Mouse (Mus musculus) spleen, adult 2 months (tissue): ENCODE data around the gene Carf. TPM values are rescaled to one million over a fixed set of nuclear protein-coding genes. Genes with fewer than 3 reads are reported as not detected.

Experiments
- DNase-seq, 2 experiments: peaks; one replicate each; pipeline versions ENCODE4 v3.0.0 to v3.0.0-alpha.2; 2012 to 2021; ENCODE audit warnings: low spot score in 2 of 2, low read depth in 1 of 2
- H3K27ac ChIP-seq: fragments of 200-500 bp; 2 replicates; pipeline ENCODE4 v1.5.1; 2012; ENCODE audit warnings: low read length, inconsistent platforms; ENCODE audit not compliant: insufficient read depth
- H3K27me3 ChIP-seq: fragments of 200-500 bp; 2 replicates; pipeline ENCODE4 v1.6.1; 2012; ENCODE audit warnings: mild to moderate bottlenecking, moderate library complexity, low read length, inconsistent platforms; ENCODE audit not compliant: control insufficient read depth, insufficient read depth
- H3K36me3 ChIP-seq: fragments of 200-500 bp; 2 replicates; pipeline ENCODE4 v1.6.1; 2012; ENCODE audit warnings: mild to moderate bottlenecking, low read length, inconsistent platforms; ENCODE audit not compliant: control insufficient read depth, insufficient read depth
- H3K4me1 ChIP-seq: fragments of 200-500 bp; 2 replicates; pipeline ENCODE4 v1.6.1; 2011; ENCODE audit warnings: inconsistent platforms; ENCODE audit not compliant: control insufficient read depth, insufficient read depth, insufficient read length
- H3K4me3 ChIP-seq: fragments of 200-500 bp; 2 replicates; pipeline ENCODE4 v1.5.1; 2011; ENCODE audit warnings: mild to moderate bottlenecking, inconsistent platforms; ENCODE audit not compliant: insufficient read depth, insufficient read length; ENCODE audit errors: extremely low read depth
- CTCF ChIP-seq: fragments of 200-500 bp; IDR thresholded peaks from 2 replicates; pipeline ENCODE4 v1.5.1; 2011; ENCODE audit warnings: mild to moderate bottlenecking, inconsistent platforms; ENCODE audit not compliant: insufficient read depth, insufficient read length, insufficient replicate concordance; ENCODE audit errors: extremely low read depth
- POLR2A ChIP-seq: fragments of 200-500 bp; IDR thresholded peaks from 2 replicates; pipeline ENCODE4 v1.6.1; 2011; ENCODE audit warnings: low read depth, low read length, inconsistent platforms
- WGBS: fragments of 180-500 bp; shearing (Covaris S2); methylation state at CpG from one replicate; pipeline ENCODE4 v1.1.7; 2018; 5-methylcytosine and 5-hydroxymethylcytosine counted together
- polyA plus RNA-seq: library from polyadenylated mRNA; depleted of rRNA; stranded (reverse); fragments of >200 nt; gene quantifications from 2 replicates; pipeline ENCODE4 v1.2.3, GENCODE M21; 2012

Gene Carf
- polyA plus RNA-seq, 1 experiment: 1.3 TPM

- Histone ChIP-seq H3K4me1 (no peaks in the 10 kb centered on the region), H3K27ac (no peak overlapping the region), H3K27me3 (no peaks in the 10 kb centered on the region), H3K4me3 (peak overlapping the region; percentile 79), H3K36me3 (0 out of 2 replicates have a peak, but pooled peaks cover 1% of the 10 kb centered on the region)
- WGBS: 4% methylated on average over 13 of the region's 13 CpGs
- no peak for DNase-seq
- TF ChIP-seq POLR2A (no peak), CTCF (no peak)
Observed at GRCm38 (mm10) chr1:60096572-60097276, 1.3 kb upstream of the Carf start.

DNA sequence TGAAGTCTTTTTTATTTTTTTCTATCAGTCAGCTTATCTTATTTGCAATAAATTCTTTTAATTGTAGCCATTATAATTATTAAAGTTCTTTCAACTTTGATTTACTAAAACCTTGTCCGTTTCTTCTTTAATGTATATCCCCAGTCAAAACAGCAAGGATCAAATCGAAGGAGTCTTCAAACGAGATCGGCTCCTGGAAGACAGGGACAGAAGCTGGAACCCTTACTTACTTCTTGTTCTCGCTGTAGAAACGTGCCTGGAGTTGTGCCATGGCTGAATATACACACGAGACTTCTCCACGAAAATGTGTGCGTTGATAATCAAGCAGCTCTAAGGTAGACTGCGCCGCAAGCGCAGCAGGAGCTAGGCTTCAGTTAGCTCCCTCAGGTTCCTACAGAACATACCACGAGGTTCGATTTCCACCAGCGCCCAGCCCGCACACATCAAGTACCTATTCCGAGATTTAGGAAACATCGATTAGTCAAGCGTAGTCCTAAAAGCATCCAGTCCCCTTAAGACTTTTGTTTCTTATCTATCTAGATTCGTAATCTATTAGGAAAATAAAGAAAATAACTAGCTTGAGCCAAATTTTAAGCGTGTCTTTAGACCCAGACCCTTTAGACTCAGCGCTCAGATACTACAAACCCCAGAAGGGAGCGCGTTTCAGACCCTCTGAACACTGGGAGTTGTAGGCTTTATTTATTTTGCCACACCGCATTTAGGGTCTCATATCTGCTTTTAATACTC lies 597 bp upstream of the Carf start:
- TF ChIP-seq CTCF (no peak), POLR2A (peak; percentile 30; the same call in 1 of the 2 replicates)
- no peaks in the 10 kb centered on the region for H3K27me3 ChIP-seq
- WGBS: under 1% methylated on average over 25 of the region's 25 CpGs
- H3K4me3 ChIP-seq: peak overlapping the region; percentile 79
- peak; percentile 62 to 77 for DNase-seq
- no peaks in the 10 kb centered on the region for H3K4me1 ChIP-seq
- peak overlapping the region; percentile 72 for H3K27ac ChIP-seq
- 0 out of 2 replicates have a peak, but pooled peaks cover 1% of the 10 kb centered on the region for H3K36me3 ChIP-seq

DNA sequence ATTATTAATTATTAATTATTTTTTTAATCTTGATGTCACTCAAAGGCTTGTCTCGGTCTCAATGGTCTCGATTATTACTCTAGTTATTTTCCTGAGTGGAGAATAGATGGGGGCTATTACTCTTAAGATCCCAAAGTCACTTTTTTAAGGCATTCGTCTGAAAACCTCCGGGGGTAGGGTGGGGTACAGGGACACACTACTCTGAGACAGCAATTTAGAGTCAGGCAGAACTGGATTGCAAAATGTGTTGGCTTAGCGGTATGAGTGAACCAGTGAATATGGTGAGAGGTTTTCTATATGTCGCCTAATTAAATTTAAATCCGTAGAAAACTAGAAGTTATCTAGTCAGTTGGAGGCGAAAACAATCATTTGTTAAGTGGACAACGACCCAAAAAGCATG lies 792 bp downstream of the Carf start:
- Histone ChIP-seq H3K4me1 (no peaks in the 10 kb centered on the region), H3K27ac (no peak overlapping the region), H3K4me3 (peak overlapping the region; percentile 79), H3K27me3 (no peaks in the 10 kb centered on the region), H3K36me3 (no peaks in the 10 kb centered on the region)
- no peak for DNase-seq
- 17% methylated on average over 9 of the region's 9 CpGs for WGBS
- no peak for TF ChIP-seq CTCF
- no peak for TF ChIP-seq POLR2A

DNA sequence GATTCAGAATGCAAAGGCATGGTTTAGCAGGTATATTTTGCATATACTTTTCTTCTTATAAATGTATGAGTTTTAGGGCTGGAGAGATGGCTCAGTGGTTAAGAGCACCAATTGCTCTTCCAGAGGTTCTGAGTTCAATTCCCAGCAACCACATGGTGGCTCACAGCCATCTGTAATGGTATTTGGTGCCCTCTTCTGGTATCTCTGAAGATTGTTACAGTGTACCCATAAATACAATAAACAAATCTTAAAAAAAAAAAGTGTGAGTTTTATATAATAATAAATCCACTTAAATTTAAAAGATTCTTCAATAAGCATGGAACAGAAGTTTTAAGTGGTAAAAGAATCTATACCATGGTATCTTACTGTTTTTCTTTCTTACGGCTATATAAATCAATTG lies 6.5 kb downstream of the Carf start:
- Histone ChIP-seq H3K27ac (no peak overlapping the region), H3K27me3 (no peaks in the 10 kb centered on the region), H3K36me3 (no peaks in the 10 kb centered on the region; the same call in 1 of the 2 replicates), H3K4me1 (no peaks in the 10 kb centered on the region), H3K4me3 (no peak overlapping the region)
- TF ChIP-seq CTCF (no peak), POLR2A (no peak)
- DNase-seq: no peak
- WGBS: 93% methylated on average over 1 of the region's 1 CpGs

DNA sequence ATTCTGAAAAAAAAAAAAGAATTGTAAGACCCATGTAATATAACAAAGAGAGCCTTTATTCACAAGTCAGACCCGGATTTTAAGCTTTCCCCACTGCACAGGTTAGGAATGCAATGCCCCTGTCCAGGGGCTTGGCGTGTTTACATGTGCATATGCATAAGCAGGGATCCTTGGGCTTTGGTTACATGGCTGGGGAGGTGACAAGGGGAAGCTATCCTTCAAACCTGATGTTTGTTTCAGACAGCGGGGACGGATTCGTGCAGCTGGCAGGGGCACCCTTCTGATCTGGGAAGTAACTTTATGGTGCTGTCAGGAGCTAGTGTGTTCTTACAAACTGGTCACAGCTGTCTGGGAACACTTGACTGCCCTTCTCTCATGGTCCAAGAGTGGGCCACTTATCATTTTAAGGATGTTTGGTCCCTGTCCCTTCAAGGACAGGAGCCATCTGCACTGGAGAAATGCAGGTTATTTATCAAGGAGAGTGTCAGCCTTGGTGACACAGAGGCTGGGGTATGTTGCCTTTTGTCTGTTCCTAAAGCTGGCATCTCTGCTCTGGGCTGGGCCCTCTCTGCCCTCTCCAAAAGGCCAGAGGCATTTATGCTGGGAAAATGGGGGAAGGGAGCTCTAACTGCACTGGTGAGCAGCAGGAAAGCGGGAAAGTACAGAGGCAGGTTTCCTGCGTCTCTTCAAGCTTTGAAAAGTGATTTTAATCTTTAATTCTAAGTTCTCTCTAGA lies 19.8 kb downstream of the Carf start:
- WGBS: 88% methylated on average over 7 of the region's 7 CpGs
- Histone ChIP-seq H3K36me3 (peaks cover 2% of the 10 kb centered on the region; the same call in 1 of the 2 replicates), H3K4me1 (no peaks in the 10 kb centered on the region), H3K27me3 (no peaks in the 10 kb centered on the region), H3K4me3 (no peak overlapping the region), H3K27ac (no peak overlapping the region)
- DNase-seq: no peak
- TF ChIP-seq POLR2A: no peak

DNA sequence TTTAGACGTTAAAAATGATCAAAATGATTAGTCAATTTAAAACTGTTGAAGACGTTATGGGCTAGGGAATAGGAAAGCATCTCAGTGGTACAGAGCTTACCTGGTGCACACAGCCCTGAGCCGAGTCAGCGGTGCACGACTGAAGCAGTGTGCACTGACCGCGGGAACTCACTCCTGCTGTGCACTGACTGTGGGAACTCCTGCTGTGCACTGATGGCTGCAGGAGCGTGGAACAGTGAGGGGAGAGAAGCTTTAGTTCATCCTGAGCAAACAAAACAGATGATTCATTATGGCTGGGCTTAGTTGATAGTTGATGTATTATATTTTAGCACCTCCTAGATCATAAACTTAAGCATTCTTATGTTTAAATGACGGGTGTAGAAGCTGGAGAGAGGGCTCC lies 39.3 kb downstream of the Carf start:
- no peak overlapping the region for H3K4me3 ChIP-seq

GRCm38 (mm10) chr1:60152700-60153099 lies 54.7 kb downstream of the Carf start:
- WGBS: 91% methylated on average over 5 of the region's 5 CpGs
- no peaks in the 10 kb centered on the region for H3K27me3 ChIP-seq
- H3K27ac ChIP-seq: no peak overlapping the region
- peaks cover 2% of the 10 kb centered on the region; the same call in 1 of the 2 replicates for H3K36me3 ChIP-seq
- no peak overlapping the region for H3K4me3 ChIP-seq
- TF ChIP-seq CTCF (no peak), POLR2A (no peak)
- no peak for DNase-seq
- H3K4me1 ChIP-seq: no peaks in the 10 kb centered on the region

More for the DNA sequence above, 39.3 kb downstream of the Carf start:
- DNase-seq: no peak
- Histone ChIP-seq H3K36me3 (peaks cover 1% of the 10 kb centered on the region; the same call in 1 of the 2 replicates), H3K27me3 (no peaks in the 10 kb centered on the region), H3K4me1 (no peaks in the 10 kb centered on the region), H3K27ac (no peak overlapping the region)
- no peak for TF ChIP-seq CTCF
- no peak for TF ChIP-seq POLR2A
- 90% methylated on average over 9 of the region's 9 CpGs for WGBS
